Mouse (Mus musculus): ENCODE data around the gene Htr5a.

The Htr5a gene

GRCm38 (mm10) chr5:27888080-27888479 lies 46.1 kb downstream of the Htr5a start:
- no peak for DNase-seq (ENCODE audit: low spot score)

GRCm38 (mm10) chr5:27895961-27896360 lies 54.0 kb downstream of the Htr5a start:
- DNase-seq (ENCODE audit: low spot score), result no peak

GRCm38 (mm10) chr5:27899756-27900155 lies 57.8 kb downstream of the Htr5a start:
- no peak for DNase-seq (ENCODE audit: low spot score)

GRCm38 (mm10) chr5:27900186-27900585 lies 58.2 kb downstream of the Htr5a start:
- no peak for DNase-seq (ENCODE audit: low spot score)
